Mouse (Mus musculus): ENCODE data around the gene Clk1.

DNA sequence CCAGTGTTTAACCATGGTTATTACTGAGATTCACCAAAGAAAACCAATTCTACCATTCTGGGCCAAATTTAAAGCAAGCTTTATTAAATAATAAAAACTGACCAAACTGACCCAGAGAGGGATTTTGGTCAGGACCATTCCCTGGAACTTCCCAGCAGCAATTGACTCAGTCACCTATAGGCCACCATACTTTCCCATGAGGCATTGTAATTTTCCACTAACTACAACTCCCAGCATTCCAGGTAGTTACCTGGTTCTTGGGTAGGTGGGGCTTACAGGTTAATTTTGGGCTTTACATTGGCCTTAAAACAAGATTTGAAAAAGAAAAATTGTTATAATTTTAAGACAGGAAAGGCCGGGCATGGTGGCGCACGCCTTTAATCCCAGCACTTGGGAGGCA lies 58.0 kb downstream of the Clk1 start:
- TF ChIP-seq POLR2A (IDR thresholded peaks at IDR 0.05; ENCODE audit: borderline replicate concordance, extremely low read depth, insufficient read depth, insufficient read length, poor library complexity, severe bottlenecking): no peak
- no peak for TF ChIP-seq CTCF (IDR thresholded peaks at IDR 0.05; ENCODE audit: borderline replicate concordance, extremely low read depth, insufficient read depth, insufficient read length)

Measured in brain, embryonic 14.5 days (tissue).